In the genomic region with DNA sequence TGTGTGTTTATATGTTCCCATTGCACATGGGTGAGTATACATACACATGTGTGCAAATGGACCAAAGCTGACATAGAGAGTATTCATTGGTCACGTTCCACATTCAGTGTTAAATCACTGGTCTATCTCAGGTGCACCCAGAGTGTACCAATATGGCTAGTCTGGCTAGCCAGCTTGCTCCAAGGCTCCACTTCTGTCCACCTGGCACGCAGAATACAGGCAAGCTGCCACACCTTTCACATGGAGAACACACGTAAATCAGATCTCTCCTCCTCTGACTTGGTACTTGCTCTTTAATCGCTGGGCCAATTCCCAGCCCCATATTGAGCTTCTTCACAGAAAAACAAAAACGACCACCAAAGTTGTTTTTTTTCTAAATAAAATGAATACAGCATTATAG, we compare ENCODE assay signal across 7 mouse cellular contexts.
"Had no signal": no experiment of that assay in that cellular context is flagged by ENCODE, and none has a peak within 500 bp of the region (broad histone marks: within the 10 kb centered on the region; RNA-seq: fewer than 3 reads in every experiment).

No protein-coding gene starts in this region.

- ATAC-seq: liver, postnatal 0 days; midbrain, embryonic 15.5 days had no signal

- DNase-seq: kidney, postnatal 10 days; kidney, postnatal 4 days; liver; liver, embryonic 13.5 days; liver, postnatal 0 days; thymus, postnatal 4 days had no signal
